In the genomic region with DNA sequence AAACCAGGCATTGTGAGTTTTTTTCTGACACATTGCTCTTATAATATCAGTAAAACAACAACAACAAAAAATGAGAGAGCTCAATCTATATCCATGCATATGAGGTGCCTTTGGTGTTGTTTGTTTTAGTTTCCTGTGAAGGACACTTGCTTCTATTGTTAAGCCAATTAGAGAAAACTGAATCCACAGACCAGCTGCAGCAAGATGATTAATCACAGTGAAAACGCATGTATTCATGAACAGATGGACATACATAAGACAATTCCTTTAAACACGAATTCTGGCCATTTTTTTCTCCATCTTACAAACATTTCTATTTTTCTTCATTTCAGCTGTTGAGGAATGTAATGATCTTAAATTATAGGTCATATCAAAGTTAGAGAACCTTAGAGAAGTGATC, we compare ENCODE assay signal across 22 mouse cellular contexts.
A peak's percentile ranks its signal among the peaks of the same experiment; 100 is the strongest.
DNase-seq lines count a peak whose midpoint lies in the region; ATAC-seq and TF ChIP-seq lines count a peak whose summit lies in the region.
"Had no signal": no experiment of that assay in that cellular context is flagged by ENCODE, and none has a peak within 500 bp of the region (broad histone marks: within the 10 kb centered on the region; RNA-seq: fewer than 3 reads in every experiment).

No protein-coding gene starts in this region.

- ATAC-seq in forebrain, embryonic 14.5 days: peak; percentile 37; the same call in 1 of the 2 replicates
- peak; percentile 62 for ATAC-seq in forebrain, postnatal 0 days
- ATAC-seq in forebrain, embryonic 11.5 days (replicated peaks; ENCODE audit: low FRiP score): no peak
- ATAC-seq: intestine, postnatal 0 days; Patski had no signal

- no peaks in the 10 kb centered on the region for H3K9me3 ChIP-seq in forebrain, embryonic 14.5 days (replicated peaks; ENCODE audit: control insufficient read depth, low read length)
- H3K9me3 ChIP-seq in forebrain, embryonic 10.5 days: no peaks in the 10 kb centered on the region
- H3K9me3 ChIP-seq in forebrain, postnatal 0 days (ENCODE audit: low read length): no peaks in the 10 kb centered on the region
- H3K9me3 ChIP-seq in forebrain, embryonic 11.5 days (ENCODE audit: control insufficient read depth, low read length): no peaks in the 10 kb centered on the region
- H3K9me3 ChIP-seq: G1E; hindbrain, embryonic 12.5 days; hindbrain, embryonic 15.5 days had no signal

- TF ChIP-seq CTCF in forebrain, postnatal 0 days (IDR thresholded peaks at IDR 0.05; ENCODE audit: low read depth): no peak

- H3K4me2 ChIP-seq in forebrain, embryonic 14.5 days (ENCODE audit: low read length): no peak overlapping the region
- H3K4me2 ChIP-seq in forebrain, postnatal 0 days (ENCODE audit: low read depth): no peak overlapping the region
- H3K4me2 ChIP-seq in forebrain, embryonic 11.5 days (ENCODE audit: low read depth, low read length, severe bottlenecking): no peak overlapping the region
- H3K4me2 ChIP-seq: heart, embryonic 11.5 days; hindbrain, embryonic 12.5 days; hindbrain, embryonic 15.5 days had no signal

- no peaks in the 10 kb centered on the region for H3K36me3 ChIP-seq in forebrain, embryonic 14.5 days (ENCODE audit: control insufficient read depth, insufficient read depth, low read length)
- H3K36me3 ChIP-seq in forebrain, embryonic 10.5 days (replicated peaks): no peaks in the 10 kb centered on the region
- H3K36me3 ChIP-seq in forebrain, postnatal 0 days (ENCODE audit: insufficient read depth): no peaks in the 10 kb centered on the region
- no peaks in the 10 kb centered on the region for H3K36me3 ChIP-seq in forebrain, embryonic 11.5 days (ENCODE audit: control insufficient read depth, insufficient read depth, low read length)
- H3K36me3 ChIP-seq: G1E; hindbrain, embryonic 12.5 days had no signal

- H3K27ac ChIP-seq in forebrain, embryonic 14.5 days (ENCODE audit: low read depth, low read length): no peak overlapping the region
- no peak overlapping the region for H3K27ac ChIP-seq in forebrain, embryonic 10.5 days
- H3K27ac ChIP-seq in forebrain, postnatal 0 days (ENCODE audit: low read depth, low read length): no peak overlapping the region
- no peak overlapping the region for H3K27ac ChIP-seq in forebrain, embryonic 11.5 days (ENCODE audit: low read depth, low read length)
- H3K27ac ChIP-seq: gastrocnemius, adult 2 months; hindbrain, embryonic 12.5 days; hindbrain, embryonic 15.5 days had no signal

- H3K4me3 ChIP-seq in forebrain, embryonic 14.5 days (ENCODE audit: low read depth, low read length): no peak overlapping the region
- H3K4me3 ChIP-seq in forebrain, embryonic 10.5 days: no peak overlapping the region
- H3K4me3 ChIP-seq in forebrain, postnatal 0 days (ENCODE audit: low read depth, low read length): no peak overlapping the region
- no peak overlapping the region for H3K4me3 ChIP-seq in forebrain, embryonic 11.5 days (ENCODE audit: low read depth, low read length)
- H3K4me3 ChIP-seq: gastrocnemius, adult 2 months; hindbrain, embryonic 12.5 days; hindbrain, embryonic 15.5 days had no signal

- H3K27me3 ChIP-seq in forebrain, embryonic 14.5 days (replicated peaks; ENCODE audit: control insufficient read depth, insufficient read depth, low read length): no peaks in the 10 kb centered on the region
- H3K27me3 ChIP-seq in forebrain, embryonic 10.5 days (ENCODE audit: poor library complexity, severe bottlenecking): no peaks in the 10 kb centered on the region
- no peaks in the 10 kb centered on the region for H3K27me3 ChIP-seq in forebrain, postnatal 0 days (ENCODE audit: insufficient read depth, low read length)
- H3K27me3 ChIP-seq in forebrain, embryonic 11.5 days (ENCODE audit: control insufficient read depth, insufficient read depth, low read length): no peaks in the 10 kb centered on the region
- H3K27me3 ChIP-seq: CH12.LX; hindbrain, embryonic 12.5 days; hindbrain, embryonic 15.5 days; Patski had no signal

- WGBS in forebrain, embryonic 14.5 days: 60% methylated on average over 2 of the region's 2 CpGs
- 80% methylated on average over 2 of the region's 2 CpGs for WGBS in forebrain, embryonic 10.5 days
- 41% methylated on average over 2 of the region's 2 CpGs for WGBS in forebrain, postnatal 0 days
- 76% methylated on average over 2 of the region's 2 CpGs for WGBS in forebrain, embryonic 11.5 days

- H3K4me1 ChIP-seq in forebrain, embryonic 14.5 days (ENCODE audit: control insufficient read depth, insufficient read depth, low read length): no peaks in the 10 kb centered on the region
- H3K4me1 ChIP-seq in forebrain, embryonic 10.5 days: no peaks in the 10 kb centered on the region
- no peaks in the 10 kb centered on the region for H3K4me1 ChIP-seq in forebrain, postnatal 0 days (ENCODE audit: insufficient read depth)
- H3K4me1 ChIP-seq in forebrain, embryonic 11.5 days (replicated peaks; ENCODE audit: control insufficient read depth, insufficient read depth, low read length): no peaks in the 10 kb centered on the region
- H3K4me1 ChIP-seq: hindbrain, embryonic 12.5 days; hindbrain, embryonic 15.5 days had no signal

- H3K9ac ChIP-seq in forebrain, embryonic 14.5 days (ENCODE audit: low read length): no peak overlapping the region
- no peak overlapping the region for H3K9ac ChIP-seq in forebrain, postnatal 0 days
- no peak overlapping the region for H3K9ac ChIP-seq in forebrain, embryonic 11.5 days (ENCODE audit: low read length)
- H3K9ac ChIP-seq: hindbrain, embryonic 12.5 days; hindbrain, embryonic 15.5 days had no signal

- peak; percentile 53 for DNase-seq in forebrain, embryonic 14.5 days (ENCODE audit: low spot score)
- no peak for DNase-seq in forebrain, embryonic 10.5 days (ENCODE audit: extremely low spot score, low spot score)
- no peak for DNase-seq in forebrain, postnatal 0 days
- no peak for DNase-seq in forebrain, embryonic 11.5 days (ENCODE audit: low spot score)
- DNase-seq in brain, adult 2 months (ENCODE audit: low read depth, low spot score): peak; percentile 23
- DNase-seq in telencephalon, adult 2 months (ENCODE audit: low read depth, low spot score): peak; percentile 12
- no peak for DNase-seq in B cell, adult 2 months
- DNase-seq: adrenal gland, postnatal 10 days; adrenal gland, postnatal 36 days; cerebellum, adult 18-20 months; cerebellum, adult 9-10 months; cerebellum, postnatal 14 days; gastrocnemius, adult 2 months; gastrocnemius, postnatal 14 days; heart, adult 11 months had no signal

Comparison
In these comparisons a context has a peak if more than half of its experiments do, and no peak if none do; other contexts are left out.
1. DNase-seq: peak in forebrain, embryonic 14.5 days (single experiment), brain, adult 2 months (single experiment) and telencephalon, adult 2 months (single experiment); none in forebrain, embryonic 10.5 days (single experiment), forebrain, postnatal 0 days (single experiment), forebrain, embryonic 11.5 days (single experiment) and B cell, adult 2 months (0 of 2).